Mouse (Mus musculus) T-cell, adult 2 months (primary cell): Measurements from ENCODE around the gene Dusp28.

Experiments
- DNase-seq: peaks from one replicate; pipeline ENCODE4 v3.0.0; 2022; ENCODE audit warnings: low spot score

The Dusp28 gene

DNA sequence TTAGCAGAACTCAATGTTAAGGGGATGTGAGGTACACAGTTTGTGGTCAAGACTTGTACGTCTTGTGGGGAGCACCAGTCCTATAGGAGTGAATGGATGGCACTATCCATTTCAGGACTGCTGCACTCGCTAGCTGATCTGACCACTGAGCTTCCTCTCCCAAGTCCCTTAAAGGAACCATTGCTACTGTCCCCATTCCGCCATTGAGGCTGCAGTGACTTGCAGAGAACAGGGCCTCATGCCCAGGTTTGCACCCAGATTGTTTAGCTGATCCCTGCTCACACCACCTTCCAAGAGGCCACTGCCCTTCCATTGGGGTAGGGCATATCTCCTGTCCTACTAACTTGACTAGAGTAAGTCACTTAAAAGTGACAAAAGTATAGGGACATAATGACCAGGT is 1.9 kb downstream of the Dusp28 start:
- DNase-seq: no peak

DNA sequence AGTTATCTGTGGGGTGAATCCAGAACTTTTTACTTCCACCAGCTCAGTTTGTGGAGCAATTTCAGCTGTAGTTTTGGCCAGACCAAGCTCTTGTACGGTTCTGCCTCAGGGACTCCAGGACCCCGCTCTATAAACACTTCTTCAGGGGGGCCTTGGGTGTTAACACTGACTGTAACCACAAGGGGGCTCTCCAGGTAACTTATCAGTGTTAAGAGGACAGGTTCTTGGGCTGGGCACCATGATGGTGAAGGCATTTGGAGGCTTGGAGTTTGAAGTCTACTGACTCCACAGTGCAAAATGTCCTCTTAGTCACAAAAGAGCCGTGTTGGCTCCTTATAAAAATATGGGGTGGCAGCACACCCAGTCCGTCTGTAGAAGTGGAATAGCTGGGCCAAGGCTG is 2.3 kb downstream of the Dusp28 start:
- peak; percentile 32 for DNase-seq

DNA sequence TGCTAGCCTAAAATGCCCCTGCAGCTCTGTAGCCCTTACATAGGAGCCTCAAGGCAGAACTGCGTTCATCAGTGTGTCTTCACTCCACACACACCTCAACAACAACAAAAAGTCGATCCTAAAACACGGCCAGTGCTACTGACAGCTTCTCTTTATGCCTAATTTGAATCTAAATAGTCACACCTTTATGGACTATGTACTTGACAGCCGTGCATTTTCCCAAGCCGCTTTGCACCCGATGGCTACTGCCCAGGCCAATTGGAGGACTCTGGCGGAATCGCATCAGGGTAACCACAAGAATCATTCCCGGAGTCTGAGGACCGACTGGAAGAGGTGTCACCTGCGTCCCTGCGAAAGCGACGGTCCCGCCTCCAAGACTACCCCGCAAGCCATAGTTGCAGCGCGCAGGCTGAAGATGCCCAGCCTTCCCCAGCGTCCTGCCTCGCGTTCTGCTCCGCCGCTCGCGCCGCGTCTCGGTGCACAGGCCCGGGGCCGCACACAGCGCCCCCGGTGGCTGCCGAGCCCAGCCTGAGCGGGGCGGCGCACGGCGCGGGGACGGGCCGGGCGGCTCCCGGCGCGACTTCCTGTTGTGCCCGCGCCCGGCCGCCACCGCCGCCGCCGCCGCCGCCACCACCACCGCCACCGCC is 3.6 kb downstream of the Dusp28 start, which contains the start of gene Rnpepl1:
TSS of gene Rnpepl1 (plus strand) at position 545 of the 647 bp plus-strand sequence.
- peak; percentile 75 for DNase-seq

DNA sequence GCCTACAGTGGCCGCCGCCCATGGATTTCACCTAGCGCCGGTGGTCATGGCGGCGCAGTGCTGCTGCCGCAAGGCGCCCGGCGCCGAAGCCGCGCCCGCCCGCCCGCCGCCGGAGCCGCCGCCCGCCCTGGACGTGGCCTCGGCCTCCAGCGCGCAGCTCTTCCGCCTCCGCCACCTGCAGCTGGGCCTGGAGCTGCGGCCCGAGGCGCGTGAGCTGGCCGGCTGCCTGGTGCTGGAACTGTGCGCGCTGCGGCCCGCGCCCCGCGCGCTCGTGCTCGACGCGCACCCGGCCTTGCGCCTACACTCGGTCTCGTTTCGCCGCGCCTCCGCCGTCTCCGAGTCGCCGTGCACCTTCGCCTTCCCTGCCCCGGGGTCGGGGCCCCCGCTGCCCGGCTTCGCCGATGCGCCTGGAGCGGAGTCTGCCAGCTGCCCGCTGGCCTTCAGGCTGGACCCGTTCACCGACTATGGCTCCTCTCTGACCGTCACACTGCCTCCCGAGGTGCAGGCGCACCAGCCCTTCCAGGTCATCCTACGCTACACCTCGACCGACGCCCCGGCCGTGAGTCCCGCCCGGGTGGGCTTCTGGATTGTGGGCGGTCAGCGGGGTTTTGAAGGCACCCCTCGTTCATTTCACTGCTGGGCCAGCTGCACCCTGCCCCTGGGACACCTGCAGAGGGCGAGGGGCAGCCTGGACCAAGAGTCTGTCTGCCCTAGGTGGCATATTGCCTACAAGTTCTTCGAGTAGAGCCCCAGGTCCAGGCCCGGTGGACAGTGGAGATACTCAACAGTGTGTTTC is 4.3 kb downstream of the Dusp28 start:
- peak; percentile 34 for DNase-seq

DNA sequence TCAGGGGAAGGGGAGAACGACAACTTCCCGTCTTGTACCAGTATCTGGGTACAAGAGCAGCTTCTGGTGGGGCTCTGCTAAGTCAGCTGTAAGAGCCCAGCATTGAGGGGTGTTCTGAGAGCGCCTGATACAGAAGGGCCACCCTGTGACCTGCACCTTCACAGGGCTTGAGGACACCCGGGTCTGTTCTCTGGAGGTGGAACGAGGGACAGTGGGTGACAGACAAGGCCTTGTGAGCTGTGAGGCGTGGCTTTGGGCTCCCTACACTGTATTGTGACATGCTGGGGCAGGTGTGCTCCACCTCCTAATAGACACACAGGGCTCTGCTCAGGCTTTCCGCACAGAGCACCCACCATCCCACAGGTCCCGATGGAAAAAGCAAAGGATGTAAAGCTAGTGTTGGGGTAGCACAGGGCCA is 4.9 kb downstream of the Dusp28 start:
- no peak for DNase-seq

DNA sequence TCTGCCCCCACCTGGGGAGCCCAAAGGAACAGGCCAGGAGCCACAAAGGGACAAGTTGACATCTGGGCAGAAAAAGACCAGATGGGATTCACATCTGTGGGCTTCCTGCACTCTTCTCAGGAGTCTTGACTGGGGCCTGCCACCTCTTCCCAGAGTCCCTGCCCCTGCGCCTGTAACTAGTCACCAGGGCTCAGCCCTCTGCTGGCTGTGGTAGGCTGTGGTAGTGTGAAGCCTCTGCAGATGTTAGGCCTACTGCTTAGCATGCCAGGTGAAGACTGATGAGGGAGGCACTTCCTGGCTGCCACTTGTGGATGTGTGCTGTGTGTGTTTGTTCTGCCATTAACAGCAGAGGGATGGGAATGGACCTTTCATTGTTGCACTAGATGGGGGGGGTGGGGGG is 5.5 kb downstream of the Dusp28 start:
- DNase-seq: no peak

DNA sequence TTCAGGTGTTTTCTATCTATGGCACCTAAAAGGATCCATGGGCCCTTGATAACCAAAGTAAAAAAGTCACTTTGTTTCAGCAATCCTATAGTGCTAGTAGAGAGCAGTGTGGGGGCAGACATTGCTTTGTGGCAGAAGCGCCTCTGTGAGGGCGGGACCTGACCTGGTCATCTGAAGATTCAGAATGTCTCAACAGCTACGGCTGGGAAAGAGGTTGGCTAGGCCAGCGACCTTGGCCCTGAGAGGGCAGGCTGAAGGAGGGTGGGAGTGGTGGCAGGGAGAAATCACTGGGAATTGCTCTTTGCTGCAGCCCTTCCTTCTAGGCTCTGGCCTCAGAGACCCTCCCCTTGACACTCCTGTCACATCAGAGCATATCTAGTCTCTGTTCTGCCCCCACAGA is 7.5 kb downstream of the Dusp28 start:
- DNase-seq: no peak

DNA sequence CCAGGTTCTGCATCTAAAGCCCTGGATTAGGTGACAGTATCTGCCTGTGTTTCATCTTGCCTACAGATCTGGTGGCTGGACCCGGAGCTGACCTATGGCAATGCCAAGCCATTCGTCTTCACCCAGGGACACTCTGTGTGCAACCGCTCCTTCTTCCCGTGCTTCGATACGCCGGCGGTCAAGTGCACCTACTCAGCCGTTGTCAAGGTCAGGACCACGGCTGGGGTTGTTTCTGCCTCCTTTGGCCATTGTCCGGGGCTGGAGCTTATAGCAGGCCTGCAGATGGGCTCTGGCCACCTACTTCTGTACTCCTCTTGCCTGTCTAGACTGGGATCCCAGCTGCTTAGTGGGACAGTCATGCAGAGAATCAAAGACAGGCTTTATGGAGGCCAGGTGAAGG is 8.2 kb downstream of the Dusp28 start:
- no peak for DNase-seq

DNA sequence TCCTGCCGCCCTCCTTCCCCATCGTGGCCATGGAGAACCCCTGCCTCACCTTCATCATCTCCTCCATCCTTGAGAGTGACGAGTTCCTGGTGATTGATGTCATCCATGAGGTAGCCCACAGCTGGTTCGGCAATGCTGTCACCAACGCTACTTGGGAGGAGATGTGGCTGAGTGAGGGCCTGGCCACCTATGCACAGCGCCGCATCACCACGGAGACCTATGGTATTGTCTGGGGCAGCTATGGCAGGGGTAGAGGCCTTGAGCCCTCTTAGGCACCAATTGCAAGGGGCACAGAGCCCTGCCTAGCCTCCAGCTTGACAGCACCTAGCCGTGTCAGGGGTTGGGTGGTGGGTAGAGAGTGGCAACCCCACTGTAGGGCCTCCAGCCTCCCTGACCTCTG is 9.9 kb downstream of the Dusp28 start:
- DNase-seq: no peak

DNA sequence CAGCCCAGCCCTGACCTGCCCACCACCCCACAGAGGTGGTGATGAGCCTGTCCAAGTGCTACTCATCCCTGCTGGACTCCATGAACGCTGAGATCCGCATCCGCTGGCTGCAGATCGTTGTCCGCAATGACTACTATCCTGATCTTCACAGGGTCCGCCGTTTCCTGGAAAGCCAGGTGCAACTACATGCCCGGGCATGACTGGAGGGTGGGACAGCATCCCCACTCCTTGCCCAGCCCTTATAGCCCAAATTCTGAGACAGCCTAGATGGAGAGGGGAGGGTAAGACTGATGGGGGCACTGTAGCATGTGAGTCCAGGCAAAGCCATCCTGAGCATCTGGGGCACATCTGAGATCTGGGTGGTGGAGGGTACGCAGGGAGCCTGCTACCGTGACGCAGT is 12.4 kb downstream of the Dusp28 start:
- DNase-seq: no peak

DNA sequence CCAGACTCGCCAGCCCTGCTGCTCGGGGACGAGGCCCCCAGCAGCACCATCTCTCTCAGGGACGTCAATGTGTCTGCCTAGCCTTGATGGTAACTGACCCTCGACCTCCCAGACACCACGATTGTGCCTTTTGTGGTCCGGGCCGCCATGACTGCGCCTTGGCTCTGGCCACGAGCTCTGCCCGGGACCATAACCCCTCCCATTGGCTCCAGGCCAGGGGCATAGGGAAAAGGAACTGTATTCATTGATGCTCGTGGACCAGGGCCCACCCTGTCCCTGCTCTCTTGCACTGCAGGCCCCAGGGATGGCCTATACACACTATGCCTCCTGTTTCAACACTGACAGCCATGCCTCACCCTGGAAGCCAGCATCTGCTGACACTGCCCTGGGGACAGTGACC is 13.0 kb downstream of the Dusp28 start:
- DNase-seq: no peak

DNA sequence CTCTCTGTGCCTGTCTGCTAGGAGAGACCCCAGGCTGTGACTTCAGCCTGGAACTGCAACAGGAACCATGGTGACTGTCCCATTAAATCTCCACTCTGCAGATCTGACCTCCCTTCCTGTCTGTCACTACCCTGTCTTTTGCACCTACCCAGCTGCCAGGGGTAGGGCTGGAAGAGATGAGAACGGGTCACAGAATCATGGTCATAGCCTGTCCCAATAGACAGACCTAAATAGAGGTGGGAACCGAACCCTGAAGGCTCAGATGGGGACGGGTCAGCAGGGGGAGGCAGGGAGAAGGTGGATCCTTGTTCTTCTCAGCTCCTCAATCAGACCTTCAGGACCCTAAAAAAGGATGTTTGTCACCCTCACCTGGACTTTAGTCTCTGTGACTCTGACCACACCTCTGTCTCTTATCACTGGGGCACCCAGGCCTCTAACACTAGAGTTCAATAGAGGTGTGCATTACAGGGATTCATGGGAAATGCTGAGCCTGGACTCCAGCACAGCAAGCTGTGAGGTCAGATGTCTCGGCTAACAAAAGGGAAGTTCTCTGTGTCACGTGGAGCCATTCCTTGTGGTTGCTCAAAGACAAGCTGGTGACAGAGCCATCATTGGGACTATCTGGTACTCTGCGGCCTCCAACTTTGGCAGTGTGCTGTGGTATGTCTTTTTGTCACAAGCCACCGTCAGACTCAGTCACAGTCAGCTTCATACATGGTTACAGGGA is 13.9 kb downstream of the Dusp28 start:
- no peak for DNase-seq

DNA sequence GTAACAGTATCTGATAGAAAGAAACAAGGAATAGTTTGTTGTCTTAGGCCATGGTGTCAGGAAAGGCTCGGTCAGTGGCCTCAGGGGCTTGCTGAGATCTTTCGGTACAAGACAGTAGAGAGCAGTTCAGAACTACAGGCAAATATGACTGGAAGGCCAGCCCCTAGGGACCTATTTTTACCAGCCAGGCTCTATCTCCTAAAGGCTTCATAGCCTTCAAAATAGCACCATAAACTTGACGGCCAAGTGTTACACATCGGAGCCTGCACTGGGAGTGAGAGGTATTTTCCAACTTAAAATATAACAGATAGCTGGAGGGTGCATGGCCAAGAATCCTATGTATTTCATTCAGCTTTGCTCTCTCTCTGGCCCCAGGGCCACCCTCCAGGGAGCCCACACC is 14.7 kb downstream of the Dusp28 start:
- DNase-seq: no peak

DNA sequence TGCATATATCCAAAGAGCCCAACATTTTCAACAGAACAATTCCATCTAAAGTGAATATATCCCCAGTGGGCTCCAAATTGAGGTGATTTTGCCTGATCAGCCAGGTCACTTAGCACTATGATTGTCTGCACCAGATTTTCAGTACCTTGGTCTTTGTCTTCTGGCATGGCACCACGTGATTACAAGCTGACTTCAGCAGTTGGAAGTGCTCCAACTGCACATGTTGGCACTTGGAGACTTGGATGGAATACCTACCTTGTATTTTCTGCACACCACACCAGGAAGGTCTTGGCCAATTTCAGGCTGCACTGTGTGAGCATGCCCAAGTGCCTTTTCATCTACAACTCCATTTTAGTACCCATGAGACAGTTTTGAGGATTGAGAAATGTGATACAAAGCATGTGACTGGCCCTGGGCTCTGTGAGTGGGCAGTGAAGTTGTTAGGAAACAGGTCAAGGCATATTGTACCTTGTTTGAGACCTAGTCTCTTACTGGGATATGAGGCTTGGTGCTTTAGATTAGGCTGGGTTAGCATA is 23.5 kb downstream of the Dusp28 start:
- DNase-seq: no peak

DNA sequence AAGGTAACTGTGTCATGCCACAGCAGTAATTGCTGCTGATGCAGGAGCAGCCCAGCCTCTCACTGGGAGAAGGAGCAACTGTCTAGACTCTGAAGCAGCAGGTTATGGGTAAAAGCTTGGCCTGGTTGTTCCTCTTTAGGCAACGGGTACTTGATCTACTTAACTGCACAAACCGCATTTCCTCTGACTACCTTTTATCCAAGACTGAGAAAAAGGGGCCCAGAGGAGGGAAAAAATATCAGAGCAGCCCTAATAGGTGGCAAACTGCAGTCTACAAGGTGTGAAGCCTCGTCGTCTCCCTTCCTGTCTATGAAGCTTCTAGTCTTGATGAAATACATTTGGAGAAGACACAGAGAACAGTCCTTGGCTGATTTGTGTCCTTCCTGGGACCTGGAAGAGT is 26.8 kb downstream of the Dusp28 start:
- DNase-seq: peak; percentile 13

DNA sequence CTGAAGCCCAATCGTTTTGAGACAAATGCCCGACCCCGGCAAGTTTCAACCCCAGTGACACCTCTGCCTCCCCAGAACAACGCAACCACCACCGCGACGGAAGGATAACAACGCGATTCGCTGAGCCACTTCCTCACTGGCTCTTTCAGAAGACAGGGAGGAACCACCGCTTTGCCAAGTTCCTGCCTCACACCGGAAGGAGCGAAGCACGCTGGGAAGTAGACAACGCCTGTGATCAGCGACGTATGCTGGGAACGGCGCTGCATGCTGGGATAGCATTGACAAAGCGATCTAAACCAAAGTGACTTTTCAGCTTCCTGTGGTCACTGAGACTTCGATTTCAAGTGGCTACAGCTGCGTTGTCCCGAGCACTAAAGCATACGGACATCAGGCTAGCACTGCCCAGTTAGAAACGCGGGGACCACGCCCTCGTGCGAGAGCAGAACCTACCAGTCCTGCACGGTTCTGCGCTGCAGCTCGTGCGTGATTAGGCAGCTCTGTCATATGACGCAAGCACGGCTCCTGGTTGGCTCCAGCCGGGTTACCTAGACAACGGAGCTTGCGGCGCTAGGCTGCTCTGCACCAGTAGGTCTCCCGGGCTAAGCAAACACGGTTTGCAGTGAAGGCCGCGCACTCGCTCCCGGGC is 27.5 kb downstream of the Dusp28 start, which contains the start of gene Capn10:
TSS of gene Capn10 (plus strand) at position 195 of the 646 bp plus-strand sequence.
- DNase-seq: peak; percentile 93

DNA sequence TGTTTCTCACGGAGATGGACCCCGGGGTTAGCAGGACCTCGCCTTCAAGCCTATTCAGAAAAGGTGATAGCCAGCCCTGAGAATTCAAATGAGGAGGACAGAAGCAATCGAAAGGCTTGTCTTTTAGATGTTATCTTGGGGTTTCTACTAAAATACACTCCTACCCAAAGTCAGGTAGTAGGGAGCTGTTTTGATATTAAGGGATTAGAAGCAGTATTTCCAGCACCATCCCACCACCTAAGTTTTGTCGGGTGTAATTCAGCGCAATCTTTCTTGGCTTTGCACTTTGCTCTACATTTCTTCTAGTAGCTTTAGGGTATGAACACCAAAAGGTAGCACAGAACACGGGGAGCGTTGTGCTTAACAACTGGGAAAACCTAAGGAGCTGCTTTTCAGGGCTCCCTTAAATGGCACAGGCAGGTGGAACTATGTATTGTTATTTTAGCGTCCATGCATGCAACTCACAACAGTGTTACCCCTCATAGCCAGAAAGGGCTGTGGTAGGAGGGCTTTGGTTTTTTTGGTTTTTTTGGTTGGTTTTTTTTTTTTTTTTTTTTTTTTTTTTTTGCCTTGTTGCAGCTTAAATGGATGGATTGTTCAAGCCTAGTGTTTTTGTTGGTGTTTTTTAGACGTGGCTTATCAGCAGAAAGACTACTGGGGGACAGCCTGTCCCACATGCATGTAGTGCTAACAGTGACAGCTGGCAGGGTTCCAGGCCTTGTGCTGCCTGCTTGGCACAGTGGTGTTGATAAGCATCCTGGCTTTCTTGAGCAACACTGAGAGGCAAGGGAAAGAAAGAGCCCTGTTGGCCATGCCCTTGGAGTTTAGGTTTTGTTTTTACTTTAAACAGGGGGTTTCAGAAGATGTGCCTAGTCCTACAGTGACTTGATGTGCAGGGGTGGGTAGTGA is 28.5 kb downstream of the Dusp28 start:
- DNase-seq: no peak

DNA sequence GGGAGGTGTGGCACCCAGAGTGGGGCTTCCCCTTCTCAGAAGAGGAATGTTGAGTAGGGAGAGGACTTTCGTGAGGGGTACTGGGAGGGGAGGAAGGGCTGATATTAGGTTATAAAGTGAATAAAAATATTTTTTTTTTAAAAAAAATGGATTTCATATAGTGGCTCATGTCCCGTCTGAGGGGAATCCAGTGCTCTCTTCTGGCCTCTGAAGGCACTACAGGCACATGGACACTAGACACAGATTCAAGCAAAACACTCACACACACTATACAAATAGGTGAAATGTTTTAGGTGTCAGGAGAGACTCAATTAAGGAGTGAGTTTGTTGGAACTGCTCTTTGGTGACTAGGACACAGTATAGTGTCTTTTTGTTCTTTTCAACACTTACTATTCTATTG is 29.2 kb downstream of the Dusp28 start:
- no peak for DNase-seq

DNA sequence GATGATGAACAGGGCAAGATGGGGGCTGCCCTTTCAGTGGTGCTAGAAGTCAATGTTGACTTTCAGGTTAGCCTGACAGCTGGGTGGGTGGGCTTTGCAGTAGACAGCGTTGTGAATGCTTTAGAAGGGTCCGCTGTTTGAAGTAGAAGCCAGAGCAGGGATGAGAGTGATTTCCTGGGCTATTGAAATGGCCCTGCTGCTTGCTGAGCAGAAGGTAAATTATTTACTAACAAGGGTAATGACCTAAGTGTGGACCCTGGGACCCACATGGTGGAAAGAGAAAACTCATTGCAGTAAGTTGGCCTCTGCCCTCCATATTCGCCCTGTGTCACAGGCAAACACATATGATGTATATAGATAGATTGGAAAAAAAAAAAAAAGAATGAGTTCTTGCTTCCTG is 29.7 kb downstream of the Dusp28 start:
- DNase-seq: no peak

DNA sequence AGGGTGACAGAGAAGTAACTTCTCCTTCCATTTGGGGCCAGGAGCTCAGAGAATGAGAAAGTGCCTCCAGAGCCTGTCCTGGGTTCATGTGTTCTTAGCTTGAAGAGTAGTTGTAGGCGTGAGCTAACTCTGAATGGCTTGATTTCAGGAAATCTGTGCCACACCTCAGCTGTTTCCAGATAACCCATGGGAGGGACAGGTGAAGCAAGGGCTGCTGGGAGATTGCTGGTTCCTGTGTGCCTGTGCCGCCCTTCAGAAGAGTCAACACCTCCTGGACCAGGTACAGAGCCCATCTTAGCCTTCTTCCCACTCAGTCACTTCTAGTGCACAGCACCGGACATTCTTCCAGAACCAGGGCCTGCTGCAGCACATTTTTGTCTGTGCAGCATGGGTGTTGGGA is 31.0 kb downstream of the Dusp28 start:
- no peak for DNase-seq

DNA sequence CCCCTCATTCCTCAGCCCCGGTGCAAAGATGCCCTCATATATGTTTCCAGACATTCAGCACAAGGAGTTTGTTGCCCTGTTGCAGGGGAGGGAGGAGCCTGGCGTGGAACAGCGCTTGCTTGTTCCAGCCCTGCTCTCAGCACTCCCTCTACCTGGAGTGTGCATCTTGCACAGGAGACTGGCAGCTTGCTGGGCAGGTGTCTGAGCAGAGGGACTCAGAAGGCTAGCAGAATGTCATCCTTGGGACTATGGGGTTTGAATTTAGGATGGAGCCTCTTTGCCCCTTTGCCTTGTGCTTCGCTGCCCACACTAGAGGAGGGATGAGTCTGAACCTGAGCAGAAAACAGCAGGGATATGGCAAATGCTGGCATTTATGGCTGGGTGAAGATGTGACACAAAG is 33.0 kb downstream of the Dusp28 start:
- no peak for DNase-seq
